Mouse (Mus musculus): ENCODE measurements around the gene Upk3a. TPM values are rescaled to one million over a fixed set of nuclear protein-coding genes. Genes with fewer than 3 reads are reported as not detected.

Upk3a gene
- polyA plus RNA-seq, 1 experiment from 2014 or later, result 1.6 TPM

DNA sequence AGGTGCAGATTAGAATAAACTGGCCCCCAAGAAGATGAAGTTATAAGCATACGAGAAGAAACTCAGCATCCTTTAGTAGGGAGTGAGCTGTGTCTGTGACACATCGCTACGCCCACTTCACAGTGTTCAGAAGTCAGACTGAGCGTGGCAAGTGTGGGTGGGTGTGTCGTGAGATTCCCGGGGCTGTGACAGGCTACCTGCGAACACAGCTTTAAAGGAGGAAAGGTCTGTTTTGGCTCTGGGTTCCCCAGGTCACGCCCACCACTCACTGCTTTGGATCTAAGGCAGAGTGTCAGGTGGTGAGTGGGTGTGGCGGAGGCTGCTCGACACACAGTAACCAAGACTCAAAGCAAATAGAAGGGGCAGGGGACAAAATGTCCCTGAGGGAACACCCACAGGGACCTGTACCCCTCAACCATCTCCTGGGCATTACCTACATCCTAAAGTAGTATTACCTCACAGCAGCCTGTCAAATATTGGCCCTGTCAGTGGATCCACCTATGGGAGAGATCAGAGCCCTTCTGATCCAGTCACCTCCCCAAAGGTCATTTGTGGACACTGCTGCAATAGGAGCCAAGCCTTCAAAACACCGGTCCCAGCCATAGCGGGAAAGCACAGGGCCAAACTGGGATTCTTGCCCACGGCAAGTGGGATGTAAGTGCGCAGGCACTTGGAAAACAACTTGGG, 19.0 kb upstream of the Upk3a start:
- H3K4me2 ChIP-seq (ENCODE audit: low read depth, low read length), result no peak overlapping the region
- ATAC-seq, result no peak
- H3K4me1 ChIP-seq (ENCODE audit: control insufficient read depth, insufficient read depth, low read length), result 0 out of 2 replicates have a peak, but pooled peaks cover 2% of the 10 kb centered on the region
- H3K9ac ChIP-seq (ENCODE audit: low read depth, low read length), result no peak overlapping the region
- H3K27ac ChIP-seq (ENCODE audit: low read length), result no peak overlapping the region
- no peaks in the 10 kb centered on the region for H3K27me3 ChIP-seq (replicated peaks; ENCODE audit: control insufficient read depth, insufficient read depth, low read length)
- no peaks in the 10 kb centered on the region for H3K9me3 ChIP-seq (ENCODE audit: control insufficient read depth, low read length)
- no peaks in the 10 kb centered on the region for H3K36me3 ChIP-seq (ENCODE audit: control insufficient read depth, insufficient read depth, low read length)
- H3K4me3 ChIP-seq (ENCODE audit: low read length), result no peak overlapping the region
- 59% methylated on average over 14 of the region's 14 CpGs for WGBS

DNA sequence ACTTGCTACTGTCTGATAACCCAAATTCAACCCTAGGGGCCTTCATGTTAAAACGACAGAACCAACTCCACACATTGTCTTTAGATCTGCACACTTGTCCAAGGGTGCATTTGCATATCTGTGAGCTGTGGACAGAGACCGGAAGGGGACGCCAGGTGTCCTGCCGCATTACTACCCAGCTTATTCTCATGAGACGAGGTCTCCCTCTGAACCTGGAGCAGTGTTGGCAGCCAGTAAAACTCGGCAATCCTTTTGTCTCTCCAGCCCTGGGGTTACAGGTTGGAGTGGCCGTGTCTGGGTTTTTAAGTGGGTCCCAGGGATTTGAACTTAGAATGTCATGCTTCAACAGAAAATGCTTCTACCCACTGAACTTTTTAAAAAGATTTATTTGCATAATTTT, 17.0 kb upstream of the Upk3a start:
- Histone ChIP-seq H3K9ac (ENCODE audit: low read depth, low read length) (no peak overlapping the region), H3K4me1 (ENCODE audit: control insufficient read depth, insufficient read depth, low read length) (0 out of 2 replicates have a peak, but pooled peaks cover 2% of the 10 kb centered on the region), H3K4me2 (ENCODE audit: low read depth, low read length) (no peak overlapping the region), H3K9me3 (ENCODE audit: control insufficient read depth, low read length) (no peaks in the 10 kb centered on the region), H3K27ac (ENCODE audit: low read length) (no peak overlapping the region), H3K27me3 (replicated peaks; ENCODE audit: control insufficient read depth, insufficient read depth, low read length) (no peaks in the 10 kb centered on the region), H3K4me3 (ENCODE audit: low read length) (no peak overlapping the region), H3K36me3 (ENCODE audit: control insufficient read depth, insufficient read depth, low read length) (no peaks in the 10 kb centered on the region)
- 70% methylated on average over 7 of the region's 7 CpGs for WGBS
- no peak for ATAC-seq

DNA sequence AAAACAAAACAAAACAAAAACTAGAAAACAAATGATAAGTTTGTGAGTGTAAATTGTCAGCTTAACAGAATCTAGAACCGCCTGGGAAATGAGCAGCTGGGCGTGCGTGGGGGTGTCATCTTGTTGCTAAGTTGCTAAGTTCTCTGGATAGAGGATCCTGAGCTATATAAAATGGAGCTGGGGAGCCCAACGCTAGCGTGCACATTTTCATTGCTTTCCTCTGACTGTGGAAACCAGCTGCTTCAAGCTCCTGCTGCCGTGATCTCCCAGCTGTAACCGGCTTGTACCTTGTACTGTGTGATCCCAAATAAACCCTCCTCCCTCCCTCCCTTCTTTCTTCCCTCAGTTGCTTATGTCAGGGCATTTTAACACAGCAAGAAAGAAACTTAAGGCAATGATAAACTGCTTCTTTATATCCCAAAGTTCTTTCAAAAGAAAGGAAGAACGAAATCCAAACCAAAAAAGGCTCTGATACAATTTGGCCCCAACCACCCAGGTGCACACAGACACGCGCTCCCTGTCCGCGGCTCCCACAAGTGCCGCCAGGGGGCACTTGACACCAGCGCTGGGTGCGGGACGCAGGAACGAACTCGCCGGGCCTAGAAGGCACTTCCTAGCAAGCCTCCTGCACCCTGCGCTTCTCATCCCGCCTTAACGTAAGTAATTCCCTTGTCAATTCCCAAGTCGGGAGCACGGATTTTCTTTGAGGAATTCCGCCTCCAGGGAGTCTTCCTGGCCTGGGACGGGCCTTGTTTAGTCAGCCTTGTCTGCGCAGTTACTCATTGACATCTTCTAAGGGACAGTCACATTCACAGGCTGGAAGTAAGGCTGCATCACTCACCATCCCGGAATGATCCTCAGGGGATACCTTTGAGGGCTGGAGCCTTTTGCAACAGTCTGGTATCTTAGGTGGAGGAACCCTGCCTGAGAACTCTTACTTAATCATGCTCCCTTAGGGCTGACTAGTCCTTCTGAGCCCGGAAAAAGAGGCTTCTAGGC, 15.7 kb upstream of the Upk3a start:
- 0 out of 2 replicates have a peak, but pooled peaks cover 2% of the 10 kb centered on the region for H3K4me1 ChIP-seq (ENCODE audit: control insufficient read depth, insufficient read depth, low read length)
- WGBS, result 17% methylated on average over 29 of the region's 29 CpGs
- no peaks in the 10 kb centered on the region for H3K9me3 ChIP-seq (ENCODE audit: control insufficient read depth, low read length)
- no peak overlapping the region for H3K27ac ChIP-seq (ENCODE audit: low read length)
- peak overlapping the region; percentile 21; the same call in 1 of the 2 replicates for H3K9ac ChIP-seq (ENCODE audit: low read depth, low read length)
- H3K4me2 ChIP-seq (ENCODE audit: low read depth, low read length), result peak overlapping the region; percentile 26; the same call in 1 of the 2 replicates
- peak overlapping the region; percentile 4; the same call in 1 of the 2 replicates for H3K4me3 ChIP-seq (ENCODE audit: low read length)
- no peaks in the 10 kb centered on the region for H3K27me3 ChIP-seq (replicated peaks; ENCODE audit: control insufficient read depth, insufficient read depth, low read length)
- no peaks in the 10 kb centered on the region for H3K36me3 ChIP-seq (ENCODE audit: control insufficient read depth, insufficient read depth, low read length)
- peak; percentile 93 for ATAC-seq

DNA sequence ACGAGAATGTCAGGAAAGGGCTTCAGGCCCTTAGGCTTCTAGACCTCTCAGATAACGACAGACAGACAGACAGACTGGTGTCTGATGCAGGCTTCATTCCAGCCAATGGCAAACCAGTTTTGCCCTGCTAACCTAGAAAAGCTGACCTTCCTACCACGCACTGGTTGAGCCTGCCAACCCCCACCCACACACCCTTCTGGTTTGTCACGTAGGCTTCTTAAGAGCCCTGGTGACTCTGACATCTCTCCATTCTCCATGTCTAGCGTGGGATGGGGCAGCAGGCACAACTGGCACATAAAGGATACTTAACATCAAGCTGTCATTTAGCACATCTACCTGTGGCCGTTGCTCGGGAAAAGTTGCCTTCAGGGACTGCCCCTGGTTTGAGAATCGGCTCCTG, 7.3 kb upstream of the Upk3a start:
- H3K9me3 ChIP-seq (ENCODE audit: control insufficient read depth, low read length), result no peaks in the 10 kb centered on the region
- no peaks in the 10 kb centered on the region for H3K27me3 ChIP-seq (replicated peaks; ENCODE audit: control insufficient read depth, insufficient read depth, low read length)
- H3K27ac ChIP-seq (ENCODE audit: low read length), result no peak overlapping the region
- H3K4me2 ChIP-seq (ENCODE audit: low read depth, low read length), result no peak overlapping the region
- 89% methylated on average over 8 of the region's 8 CpGs for WGBS
- no peak overlapping the region for H3K9ac ChIP-seq (ENCODE audit: low read depth, low read length)
- ATAC-seq, result no peak
- no peaks in the 10 kb centered on the region for H3K36me3 ChIP-seq (ENCODE audit: control insufficient read depth, insufficient read depth, low read length)
- peaks cover 23% of the 10 kb centered on the region for H3K4me1 ChIP-seq (ENCODE audit: control insufficient read depth, insufficient read depth, low read length)
- H3K4me3 ChIP-seq (ENCODE audit: low read length), result no peak overlapping the region

DNA sequence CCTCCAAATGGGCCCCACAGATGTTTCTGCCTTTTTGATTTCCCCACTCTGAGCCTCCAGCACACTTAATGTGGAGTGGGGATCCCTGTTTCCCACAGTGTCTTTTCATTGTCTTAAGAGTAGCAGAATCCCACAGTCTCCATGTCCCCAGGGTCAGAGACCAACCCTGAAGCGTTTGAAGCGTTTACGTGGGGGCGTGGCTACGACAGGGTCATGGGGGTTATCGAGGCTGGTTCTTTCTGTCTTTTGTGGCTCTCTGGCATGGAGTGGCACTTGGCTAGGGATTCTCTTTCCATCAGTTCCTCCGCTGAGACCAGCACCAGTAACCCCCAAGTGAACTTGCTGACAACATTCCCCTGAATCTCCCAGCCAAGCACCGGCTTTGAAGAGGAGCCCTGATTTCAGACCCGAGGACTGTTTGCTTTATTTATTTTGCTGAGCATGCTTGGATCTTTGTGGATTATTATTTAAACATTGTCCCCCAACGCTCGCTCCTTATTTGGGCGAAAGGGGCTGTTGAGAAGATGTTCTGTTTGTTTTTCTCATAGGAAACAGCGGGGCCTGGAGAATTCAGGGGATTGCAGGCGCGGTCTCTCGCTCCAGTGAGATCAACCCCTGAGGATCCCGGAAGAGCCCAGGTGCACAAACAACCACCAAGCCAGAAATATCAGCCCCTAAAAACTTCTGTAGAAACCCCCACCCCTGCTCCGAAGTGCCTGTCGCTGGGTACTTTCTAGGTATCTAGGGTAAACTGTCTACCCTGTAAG, 4.9 kb upstream of the Upk3a start:
- Histone ChIP-seq H3K9me3 (ENCODE audit: control insufficient read depth, low read length) (no peaks in the 10 kb centered on the region), H3K4me1 (ENCODE audit: control insufficient read depth, insufficient read depth, low read length) (peaks cover 24% of the 10 kb centered on the region), H3K9ac (ENCODE audit: low read depth, low read length) (peak overlapping the region; percentile 53), H3K4me3 (ENCODE audit: low read length) (no peak overlapping the region), H3K27me3 (replicated peaks; ENCODE audit: control insufficient read depth, insufficient read depth, low read length) (no peaks in the 10 kb centered on the region), H3K27ac (ENCODE audit: low read length) (peak overlapping the region; percentile 91), H3K36me3 (ENCODE audit: control insufficient read depth, insufficient read depth, low read length) (no peaks in the 10 kb centered on the region), H3K4me2 (ENCODE audit: low read depth, low read length) (peak overlapping the region; percentile 42)
- ATAC-seq, result peak; percentile 51
- WGBS, result 12% methylated on average over 19 of the region's 19 CpGs

DNA sequence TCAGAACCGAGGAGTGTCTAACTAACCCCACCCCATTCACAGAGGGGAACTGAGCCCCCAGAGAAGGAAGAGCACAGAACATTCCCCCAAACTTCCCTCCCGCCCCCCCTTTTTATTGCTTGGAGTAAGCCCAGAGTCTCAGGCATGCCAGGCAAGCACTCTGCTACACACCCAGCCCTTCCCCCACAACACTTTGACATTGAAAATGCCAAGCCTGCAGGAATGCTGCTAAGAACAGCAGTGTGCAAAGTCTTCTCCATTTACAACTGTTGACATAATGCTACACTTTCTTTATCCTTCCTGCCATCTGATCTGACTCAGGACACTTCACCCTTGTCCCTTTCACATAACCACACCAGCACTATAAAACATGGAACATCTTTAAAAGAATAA, 4.3 kb upstream of the Upk3a start:
- Histone ChIP-seq H3K27me3 (replicated peaks; ENCODE audit: control insufficient read depth, insufficient read depth, low read length) (no peaks in the 10 kb centered on the region), H3K4me2 (ENCODE audit: low read depth, low read length) (peak overlapping the region; percentile 42), H3K4me1 (ENCODE audit: control insufficient read depth, insufficient read depth, low read length) (peaks cover 24% of the 10 kb centered on the region), H3K9me3 (ENCODE audit: control insufficient read depth, low read length) (no peaks in the 10 kb centered on the region), H3K9ac (ENCODE audit: low read depth, low read length) (peak overlapping the region; percentile 53), H3K4me3 (ENCODE audit: low read length) (no peak overlapping the region), H3K36me3 (ENCODE audit: control insufficient read depth, insufficient read depth, low read length) (no peaks in the 10 kb centered on the region), H3K27ac (ENCODE audit: low read length) (peak overlapping the region; percentile 91)
- ATAC-seq, result peak; percentile 82
- WGBS, result 8% methylated on average over 2 of the region's 2 CpGs

DNA sequence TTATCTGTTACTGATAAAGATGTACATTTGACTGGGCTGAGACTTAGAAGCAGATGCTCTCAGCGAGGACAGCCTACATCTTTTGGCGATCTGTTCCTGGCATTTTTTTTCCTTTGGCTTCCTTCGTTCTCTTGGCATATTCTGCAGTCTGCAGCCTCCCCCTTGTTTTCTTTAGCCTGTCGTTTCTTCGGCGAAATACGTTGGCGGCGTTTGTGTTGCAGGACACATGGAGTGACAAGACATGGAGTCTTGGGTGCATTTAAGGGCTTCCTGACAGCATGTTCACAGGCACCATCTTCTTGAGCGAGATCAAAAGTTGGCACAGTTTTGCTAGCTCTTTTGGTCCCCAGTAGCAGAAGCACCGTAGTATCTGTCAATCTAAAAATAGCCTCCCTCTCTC, 1.2 kb upstream of the Upk3a start:
- WGBS, result 84% methylated on average over 11 of the region's 11 CpGs
- no peak overlapping the region for H3K4me3 ChIP-seq (ENCODE audit: low read length)
- no peak for ATAC-seq

DNA sequence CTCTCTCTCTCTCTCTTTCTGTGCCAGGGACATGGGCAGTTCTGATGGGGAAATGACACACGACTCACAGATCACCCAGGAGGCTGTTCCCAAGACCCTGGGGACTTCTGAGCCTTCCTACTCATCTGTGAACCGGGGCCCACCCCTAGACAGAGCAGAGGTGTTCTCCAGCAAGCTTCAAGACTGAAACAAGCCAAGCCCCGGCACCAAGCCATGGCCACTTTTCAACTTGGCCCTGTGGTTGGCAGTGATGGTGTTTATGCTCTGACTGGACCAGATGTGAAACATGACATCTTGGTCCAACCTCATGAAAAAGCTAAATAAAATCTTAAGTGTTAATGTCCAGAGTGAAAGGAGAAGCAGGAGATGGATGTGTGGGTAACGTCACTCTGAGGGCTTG, 5.3 kb downstream of the Upk3a start:
- H3K4me2 ChIP-seq (ENCODE audit: low read depth, low read length), result no peak overlapping the region
- H3K27ac ChIP-seq (ENCODE audit: low read length), result no peak overlapping the region
- 66% methylated on average over 4 of the region's 4 CpGs for WGBS
- H3K36me3 ChIP-seq (ENCODE audit: control insufficient read depth, insufficient read depth, low read length), result no peaks in the 10 kb centered on the region
- no peaks in the 10 kb centered on the region for H3K4me1 ChIP-seq (ENCODE audit: control insufficient read depth, insufficient read depth, low read length)
- no peak for ATAC-seq
- no peaks in the 10 kb centered on the region for H3K9me3 ChIP-seq (ENCODE audit: control insufficient read depth, low read length)
- no peak overlapping the region for H3K9ac ChIP-seq (ENCODE audit: low read depth, low read length)
- H3K27me3 ChIP-seq (replicated peaks; ENCODE audit: control insufficient read depth, insufficient read depth, low read length), result no peaks in the 10 kb centered on the region
- H3K4me3 ChIP-seq (ENCODE audit: low read length), result no peak overlapping the region

More for the DNA sequence above, 1.2 kb upstream of the Upk3a start:
- Histone ChIP-seq H3K4me1 (ENCODE audit: control insufficient read depth, insufficient read depth, low read length) (peaks cover 24% of the 10 kb centered on the region), H3K4me2 (ENCODE audit: low read depth, low read length) (no peak overlapping the region), H3K9ac (ENCODE audit: low read depth, low read length) (no peak overlapping the region), H3K27ac (ENCODE audit: low read length) (no peak overlapping the region), H3K9me3 (ENCODE audit: control insufficient read depth, low read length) (no peaks in the 10 kb centered on the region), H3K36me3 (ENCODE audit: control insufficient read depth, insufficient read depth, low read length) (no peaks in the 10 kb centered on the region), H3K27me3 (replicated peaks; ENCODE audit: control insufficient read depth, insufficient read depth, low read length) (no peaks in the 10 kb centered on the region)

DNA sequence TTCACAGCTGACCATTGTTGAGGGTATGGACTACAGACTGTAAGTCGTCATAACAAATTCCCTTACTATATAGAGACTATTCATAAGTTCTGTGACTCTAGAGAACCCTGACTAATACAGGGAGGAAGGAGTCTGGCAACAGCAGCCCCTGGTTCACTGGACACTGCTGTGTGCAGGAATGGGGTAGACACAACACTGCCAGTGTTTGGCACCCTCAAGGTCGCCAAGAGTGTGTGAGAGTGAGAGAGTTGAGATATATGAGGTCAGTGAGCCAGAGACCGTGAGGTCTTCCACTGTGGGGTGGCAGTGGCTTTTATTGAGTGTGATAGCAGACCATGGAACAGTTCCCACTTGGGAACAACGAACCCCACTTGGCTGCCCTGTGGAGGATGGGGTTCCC, 9.3 kb downstream of the Upk3a start:
- H3K4me1 ChIP-seq (ENCODE audit: control insufficient read depth, insufficient read depth, low read length), result peaks cover 2% of the 10 kb centered on the region; the same call in 1 of the 2 replicates
- no peaks in the 10 kb centered on the region for H3K9me3 ChIP-seq (ENCODE audit: control insufficient read depth, low read length)
- no peak overlapping the region for H3K9ac ChIP-seq (ENCODE audit: low read depth, low read length)
- no peaks in the 10 kb centered on the region for H3K36me3 ChIP-seq (ENCODE audit: control insufficient read depth, insufficient read depth, low read length)
- no peak overlapping the region for H3K4me2 ChIP-seq (ENCODE audit: low read depth, low read length)
- no peaks in the 10 kb centered on the region for H3K27me3 ChIP-seq (replicated peaks; ENCODE audit: control insufficient read depth, insufficient read depth, low read length)
- H3K4me3 ChIP-seq (ENCODE audit: low read length), result no peak overlapping the region
- 78% methylated on average over 4 of the region's 4 CpGs for WGBS
- no peak for ATAC-seq
- H3K27ac ChIP-seq (ENCODE audit: low read length), result no peak overlapping the region

Measured in intestine, embryonic 16.5 days (tissue).